Mouse (Mus musculus) embryonic facial prominence, embryonic 14.5 days (tissue): ENCODE measurements at regions not wholly inside any gene's neighbourhood (a gene's known extent, or its start where the extent isn't known, plus 50 kb on each side); places are given as distances from the start of the nearest gene placed in this dataset.

Source experiments
- ATAC-seq: fragments of 200-750 bp; cut with Nextera tagmentation; 2 replicates; pipeline ENCODE4 v1.8.0; 2017; ENCODE audit warnings: low read depth, moderate number of reproducible peaks, moderate TSS enrichment
- DNase-seq: peaks from one replicate; pipeline ENCODE4 v3.0.0-alpha.2; 2015; ENCODE audit warnings: low spot score
- H3K27ac ChIP-seq: fragments of 300-500 bp; sonication (generic); replicated peaks from 2 replicates; pipeline ENCODE4 v1.5.1; 2014; ENCODE audit warnings: low read depth, mild to moderate bottlenecking, low read length, moderate library complexity
- H3K27me3 ChIP-seq: fragments of 300-500 bp; sonication (generic); replicated peaks from 2 replicates; pipeline ENCODE4 v1.6.1; 2014; ENCODE audit warnings: low read length; ENCODE audit not compliant: control insufficient read depth, insufficient read depth
- H3K36me3 ChIP-seq: fragments of 300-500 bp; sonication (generic); 2 replicates; pipeline ENCODE4 v1.6.1; 2014; ENCODE audit warnings: low read length, mixed read lengths; ENCODE audit not compliant: control insufficient read depth, insufficient read depth
- H3K4me1 ChIP-seq: fragments of 300-500 bp; sonication (generic); 2 replicates; pipeline ENCODE4 v1.6.1; 2014; ENCODE audit warnings: antibody characterized with exemption, low read length; ENCODE audit not compliant: control insufficient read depth, insufficient read depth
- H3K4me2 ChIP-seq: fragments of 300-500 bp; sonication (generic); 2 replicates; pipeline ENCODE4 v1.6.1; 2014; ENCODE audit warnings: low read depth, mild to moderate bottlenecking, low read length, moderate library complexity, mixed read lengths
- H3K4me3 ChIP-seq: fragments of 300-500 bp; sonication (generic); 2 replicates; pipeline ENCODE4 v1.5.1; 2014; ENCODE audit warnings: low read depth, mild to moderate bottlenecking, low read length
- H3K9ac ChIP-seq: fragments of 300-500 bp; sonication (generic); 2 replicates; pipeline ENCODE4 v1.6.1; 2014; ENCODE audit warnings: low read depth, mild to moderate bottlenecking, low read length, moderate library complexity, mixed read lengths
- H3K9me3 ChIP-seq: fragments of 300-500 bp; sonication (generic); 2 replicates; pipeline ENCODE4 v1.6.1; 2016; ENCODE audit warnings: low read length; ENCODE audit not compliant: control insufficient read depth
- WGBS: fragments of 180-500 bp; shearing (Covaris S2); extraction: QIAGEN DNeasy Blood & Tissue Kit; methylation state at CpG from one replicate; pipeline ENCODE4 v1.1.7; 2014; 5-methylcytosine and 5-hydroxymethylcytosine counted together

- ATAC-seq (no peak), DNase-seq (no peak)
- Histone ChIP-seq H3K36me3 (no peaks in the 10 kb centered on the region), H3K4me2 (no peak overlapping the region), H3K27me3 (no peaks in the 10 kb centered on the region), H3K27ac (no peak overlapping the region), H3K4me3 (no peak overlapping the region), H3K4me1 (no peaks in the 10 kb centered on the region; the same call in none of the 2 replicates), H3K9ac (no peak overlapping the region), H3K9me3 (no peaks in the 10 kb centered on the region)
- WGBS = 81% methylated on average over 7 of the region's 7 CpGs
Observed at GRCm38 (mm10) chr3:52190021-52190420, 78.1 kb upstream of the Foxo1 start.

GRCm38 (mm10) chr3:52193026-52193425, 75.1 kb upstream of the Foxo1 start:
- DNase-seq (peak; percentile 30), ATAC-seq (no peak)
- WGBS = 39% methylated on average over 7 of the region's 7 CpGs
- H3K4me2 ChIP-seq = peak overlapping the region; percentile 29; the same call in 1 of the 2 replicates
- H3K27ac ChIP-seq = peak overlapping the region; percentile 58
- no peaks in the 10 kb centered on the region for H3K9me3 ChIP-seq
- H3K4me3 ChIP-seq = no peak overlapping the region
- no peaks in the 10 kb centered on the region for H3K27me3 ChIP-seq
- H3K4me1 ChIP-seq = peaks cover 4% of the 10 kb centered on the region
- no peaks in the 10 kb centered on the region for H3K36me3 ChIP-seq
- H3K9ac ChIP-seq = no peak overlapping the region

- H3K4me3 ChIP-seq = no peak overlapping the region
- H3K27me3 ChIP-seq = no peaks in the 10 kb centered on the region
- H3K27ac ChIP-seq = no peak overlapping the region
- peaks cover 4% of the 10 kb centered on the region for H3K4me1 ChIP-seq
- no peak overlapping the region for H3K4me2 ChIP-seq
- no peak overlapping the region for H3K9ac ChIP-seq
- H3K9me3 ChIP-seq = no peaks in the 10 kb centered on the region
- ATAC-seq = no peak
- H3K36me3 ChIP-seq = no peaks in the 10 kb centered on the region
- DNase-seq = no peak
- WGBS = 83% methylated on average over 10 of the region's 10 CpGs
Observed at GRCm38 (mm10) chr3:52194216-52194615, 73.9 kb upstream of the Foxo1 start.

DNA sequence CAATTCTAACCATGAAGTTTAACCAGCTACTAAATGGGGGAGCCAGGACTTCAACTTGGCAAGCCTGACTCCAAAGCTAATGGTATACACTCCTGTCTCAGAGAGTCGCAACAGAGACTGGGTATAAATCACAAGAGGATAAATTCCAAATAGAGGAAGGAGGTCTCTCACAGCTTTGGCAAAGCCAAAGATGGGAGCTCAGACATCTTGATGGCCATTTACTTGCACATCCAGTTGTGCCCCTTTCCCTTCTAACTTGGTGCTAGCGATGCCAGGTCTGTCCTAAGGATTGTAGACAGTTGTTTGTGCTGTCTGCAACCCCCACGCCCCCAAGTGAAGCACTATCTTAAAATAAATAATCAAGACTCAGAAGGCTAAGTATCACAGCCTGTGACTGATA, 72.7 kb upstream of the Foxo1 start:
- Histone ChIP-seq H3K9ac (peak overlapping the region; percentile 75; the same call in 1 of the 2 replicates), H3K4me1 (peaks cover 4% of the 10 kb centered on the region), H3K9me3 (no peaks in the 10 kb centered on the region), H3K27ac (no peak overlapping the region), H3K4me2 (peak overlapping the region; percentile 90), H3K4me3 (no peak overlapping the region), H3K27me3 (no peaks in the 10 kb centered on the region), H3K36me3 (no peaks in the 10 kb centered on the region)
- DNase-seq = no peak
- no peak for ATAC-seq
- 69% methylated on average over 3 of the region's 3 CpGs for WGBS

DNA sequence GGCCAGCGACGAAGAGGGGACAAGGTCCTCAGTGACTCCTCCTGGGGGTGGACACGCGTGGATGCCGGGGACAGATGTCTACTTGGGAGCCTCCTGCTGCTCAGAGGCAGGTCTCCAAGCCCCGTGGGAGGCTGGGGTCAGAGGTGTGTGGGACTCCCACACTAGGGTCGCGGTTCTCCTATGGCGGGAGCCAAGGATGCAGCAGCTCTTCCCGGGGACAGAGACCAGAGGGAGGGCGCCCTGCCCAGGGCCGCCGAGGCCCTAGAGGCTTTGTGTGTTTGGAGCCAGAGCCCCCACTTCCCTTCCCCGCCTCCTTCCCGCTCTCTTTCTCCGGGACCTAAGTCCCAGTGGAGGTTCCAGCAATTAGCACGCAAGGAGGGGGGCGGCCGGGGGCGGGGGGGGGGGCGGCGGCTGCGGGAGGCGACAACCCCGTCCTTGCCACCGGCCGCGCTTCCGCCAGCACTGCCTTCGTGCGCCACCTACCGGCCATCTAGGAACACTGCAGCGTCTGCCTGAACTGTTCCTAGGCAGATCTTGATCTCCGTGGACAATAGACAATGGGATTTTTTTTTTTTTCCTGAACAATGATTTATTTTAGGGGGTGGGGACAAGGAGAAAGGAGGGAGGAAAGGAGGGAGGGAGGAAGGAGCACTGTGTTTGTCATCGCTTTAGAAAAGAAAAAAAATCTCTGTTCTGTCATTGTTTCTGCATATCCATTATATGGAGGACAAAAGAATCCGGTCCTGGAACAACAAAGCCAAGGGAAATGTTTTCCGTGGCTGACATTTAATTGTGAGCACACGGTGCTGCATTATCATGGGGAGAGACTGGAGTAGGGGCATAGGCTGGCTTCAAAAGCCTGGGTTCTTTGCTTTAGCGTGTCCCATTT, 71.8 kb upstream of the Foxo1 start:
- H3K27me3 ChIP-seq = no peaks in the 10 kb centered on the region
- H3K4me2 ChIP-seq = peak overlapping the region; percentile 90
- H3K9ac ChIP-seq = peak overlapping the region; percentile 75
- peak; percentile 85 for ATAC-seq
- peak overlapping the region; percentile 61 for H3K27ac ChIP-seq
- 4% methylated on average over 23 of the region's 39 CpGs for WGBS
- H3K36me3 ChIP-seq = no peaks in the 10 kb centered on the region
- peak overlapping the region; percentile 48 for H3K4me3 ChIP-seq
- peak; percentile 83 for DNase-seq
- peaks cover 4% of the 10 kb centered on the region for H3K4me1 ChIP-seq
- H3K9me3 ChIP-seq = no peaks in the 10 kb centered on the region

DNA sequence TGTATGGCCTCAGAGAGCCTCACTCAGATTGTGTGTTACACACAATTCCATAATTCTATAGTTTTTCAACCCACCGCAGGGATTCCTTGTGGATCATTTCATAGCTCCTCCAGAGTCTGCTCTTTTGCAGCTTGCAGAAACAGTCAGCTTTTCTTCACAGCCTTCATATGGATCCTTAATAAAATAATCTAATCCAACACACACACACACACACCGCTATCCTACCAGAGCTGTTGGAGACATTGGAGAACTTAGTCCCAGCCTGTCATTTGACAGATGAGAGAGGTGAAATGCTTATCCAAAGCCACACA, 71.2 kb upstream of the Foxo1 start:
- Histone ChIP-seq H3K27ac (peak overlapping the region; percentile 59), H3K36me3 (no peaks in the 10 kb centered on the region), H3K27me3 (no peaks in the 10 kb centered on the region), H3K9ac (peak overlapping the region; percentile 75), H3K9me3 (no peaks in the 10 kb centered on the region), H3K4me2 (peak overlapping the region; percentile 90), H3K4me3 (peak overlapping the region; percentile 48; the same call in 1 of the 2 replicates), H3K4me1 (peaks cover 4% of the 10 kb centered on the region)
- DNase-seq (no peak), ATAC-seq (no peak)
- WGBS = 64% methylated on average over 2 of the region's 2 CpGs

GRCm38 (mm10) chr3:52197982-52198750, 70.0 kb upstream of the Foxo1 start:
- H3K27ac ChIP-seq = no peak overlapping the region
- no peaks in the 10 kb centered on the region for H3K27me3 ChIP-seq
- WGBS = 70% methylated on average over 23 of the region's 23 CpGs
- peaks cover 4% of the 10 kb centered on the region for H3K4me1 ChIP-seq
- no peaks in the 10 kb centered on the region for H3K9me3 ChIP-seq
- no peaks in the 10 kb centered on the region for H3K36me3 ChIP-seq
- H3K4me3 ChIP-seq = 0 out of 2 replicates have a peak overlapping the region, but pooled peaks have one; percentile 11
- ATAC-seq (0 out of 2 replicates have a peak, but pooled peaks have one; percentile 9), DNase-seq (peak; percentile 51)
- no peak overlapping the region for H3K9ac ChIP-seq
- H3K4me2 ChIP-seq = peak overlapping the region; percentile 25

GRCm38 (mm10) chr3:52198751-52199738, 69.1 kb upstream of the Foxo1 start:
- Histone ChIP-seq H3K9ac (no peak overlapping the region), H3K27me3 (no peaks in the 10 kb centered on the region), H3K4me3 (no peak overlapping the region), H3K9me3 (no peaks in the 10 kb centered on the region), H3K4me2 (peak overlapping the region; percentile 25; the same call in 1 of the 2 replicates), H3K4me1 (peaks cover 4% of the 10 kb centered on the region; the same call in 1 of the 2 replicates), H3K36me3 (no peaks in the 10 kb centered on the region), H3K27ac (0 out of 2 replicates have a peak overlapping the region, but pooled peaks have one; percentile 21)
- 48% methylated on average over 17 of the region's 17 CpGs for WGBS
- ATAC-seq = no peak
- DNase-seq = peak; percentile 58
